Mouse (Mus musculus) liver, embryonic 16.5 days (tissue): Measurements from ENCODE around the gene Adamtsl1. TPM values are rescaled to one million over a fixed set of nuclear protein-coding genes. Genes with fewer than 3 reads are reported as not detected.

Experiments
- ATAC-seq: fragments of 200-750 bp; cut with Nextera tagmentation; 2 replicates; pipeline ENCODE4 v1.8.0; 2017; ENCODE audit warnings: low read depth, mild to moderate bottlenecking, moderate number of reproducible peaks, moderate library complexity
- H3K27ac ChIP-seq: fragments of 300-500 bp; sonication (generic); 2 replicates; pipeline ENCODE4 v1.5.1; 2014; ENCODE audit warnings: mild to moderate bottlenecking, low read length
- H3K27me3 ChIP-seq: fragments of 300-500 bp; sonication (generic); 2 replicates; pipeline ENCODE4 v1.6.1; 2014; ENCODE audit warnings: low read depth, low read length, mixed read lengths; ENCODE audit not compliant: control insufficient read depth, insufficient read depth
- H3K36me3 ChIP-seq: fragments of 300-500 bp; sonication (generic); 2 replicates; pipeline ENCODE4 v1.6.1; 2014; ENCODE audit warnings: mild to moderate bottlenecking; ENCODE audit not compliant: control insufficient read depth, insufficient read depth
- H3K4me1 ChIP-seq: fragments of 300-500 bp; sonication (generic); 2 replicates; pipeline ENCODE4 v1.6.1; 2014; ENCODE audit warnings: low read depth, low read length, mixed read lengths; ENCODE audit not compliant: control insufficient read depth
- H3K4me2 ChIP-seq: fragments of 300-500 bp; sonication (generic); 2 replicates; pipeline ENCODE4 v1.6.1; 2014; ENCODE audit warnings: low read depth, low read length, mixed read lengths
- H3K4me3 ChIP-seq: fragments of 300-500 bp; sonication (generic); 2 replicates; pipeline ENCODE4 v1.5.1; 2014; ENCODE audit warnings: low read depth, mild to moderate bottlenecking, low read length
- H3K9ac ChIP-seq: fragments of 300-500 bp; sonication (generic); 2 replicates; pipeline ENCODE4 v1.6.1; 2014; ENCODE audit warnings: low read depth, low read length
- H3K9me3 ChIP-seq: fragments of 300-500 bp; sonication (generic); replicated peaks from 2 replicates; pipeline ENCODE4 v1.6.1; 2016; ENCODE audit warnings: low read length; ENCODE audit not compliant: control insufficient read depth
- WGBS: fragments of 180-500 bp; shearing (Covaris S2); extraction: QIAGEN DNeasy Blood & Tissue Kit; methylation state at CpG from one replicate; pipeline ENCODE4 v1.1.7; 2014; ENCODE audit not compliant: insufficient replicate concordance; 5-methylcytosine and 5-hydroxymethylcytosine counted together
- polyA plus RNA-seq: library from polyadenylated mRNA; unstranded; fragments of >200 nt; fragmentation: Nextera tagmentation; extraction: Ambion mirVana; gene quantifications from 2 replicates; pipeline ENCODE4 v1.2.1, GENCODE M21; 2015

Adamtsl1 gene
- polyA plus RNA-seq, 1 experiment from 2014 or later = 0.67 TPM

GRCm38 (mm10) chr4:86077854-86078253 is 563.9 kb downstream of the Adamtsl1 start:
- Histone ChIP-seq H3K9ac (no peak overlapping the region), H3K4me1 (no peaks in the 10 kb centered on the region), H3K36me3 (no peaks in the 10 kb centered on the region), H3K4me2 (no peak overlapping the region), H3K27me3 (no peaks in the 10 kb centered on the region), H3K4me3 (no peak overlapping the region), H3K9me3 (no peaks in the 10 kb centered on the region), H3K27ac (no peak overlapping the region)
- no peak for ATAC-seq
- 48% methylated on average over 3 of the region's 3 CpGs for WGBS

GRCm38 (mm10) chr4:86087508-86087907 is 573.5 kb downstream of the Adamtsl1 start:
- Histone ChIP-seq H3K27me3 (no peaks in the 10 kb centered on the region), H3K27ac (no peak overlapping the region), H3K4me3 (no peak overlapping the region), H3K4me1 (no peaks in the 10 kb centered on the region), H3K4me2 (no peak overlapping the region), H3K9ac (no peak overlapping the region), H3K9me3 (no peaks in the 10 kb centered on the region), H3K36me3 (no peaks in the 10 kb centered on the region)
- WGBS = 76% methylated on average over 5 of the region's 5 CpGs
- no peak for ATAC-seq

- H3K36me3 ChIP-seq = no peaks in the 10 kb centered on the region
- no peaks in the 10 kb centered on the region for H3K4me1 ChIP-seq
- H3K9me3 ChIP-seq = no peaks in the 10 kb centered on the region
- no peak overlapping the region for H3K4me2 ChIP-seq
- no peaks in the 10 kb centered on the region for H3K27me3 ChIP-seq
- H3K9ac ChIP-seq = no peak overlapping the region
- 34% methylated on average over 1 of the region's 1 CpGs for WGBS
- no peak overlapping the region for H3K27ac ChIP-seq
- H3K4me3 ChIP-seq = no peak overlapping the region
- no peak for ATAC-seq
Observed at GRCm38 (mm10) chr4:86103207-86103606, 589.2 kb downstream of the Adamtsl1 start.

- 66% methylated on average over 4 of the region's 4 CpGs for WGBS
- Histone ChIP-seq H3K4me2 (no peak overlapping the region), H3K27me3 (no peaks in the 10 kb centered on the region)
Observed at GRCm38 (mm10) chr4:86108325-86108724, 594.4 kb downstream of the Adamtsl1 start.

GRCm38 (mm10) chr4:86119067-86119466 is 605.1 kb downstream of the Adamtsl1 start:
- no peak for ATAC-seq
- Histone ChIP-seq H3K27ac (no peak overlapping the region), H3K9me3 (no peaks in the 10 kb centered on the region), H3K36me3 (no peaks in the 10 kb centered on the region), H3K4me2 (no peak overlapping the region), H3K9ac (no peak overlapping the region), H3K27me3 (no peaks in the 10 kb centered on the region), H3K4me3 (no peak overlapping the region), H3K4me1 (no peaks in the 10 kb centered on the region)
- 27% methylated on average over 2 of the region's 2 CpGs for WGBS

More at GRCm38 (mm10) chr4:86108325-86108724, 594.4 kb downstream of the Adamtsl1 start:
- no peak overlapping the region for H3K27ac ChIP-seq
- no peak for ATAC-seq
- no peaks in the 10 kb centered on the region for H3K9me3 ChIP-seq
- H3K36me3 ChIP-seq = no peaks in the 10 kb centered on the region
- no peaks in the 10 kb centered on the region for H3K4me1 ChIP-seq
- no peak overlapping the region for H3K9ac ChIP-seq
- no peak overlapping the region for H3K4me3 ChIP-seq

GRCm38 (mm10) chr4:86122431-86122830 is 608.5 kb downstream of the Adamtsl1 start:
- Histone ChIP-seq H3K4me3 (no peak overlapping the region), H3K9me3 (no peaks in the 10 kb centered on the region), H3K9ac (no peak overlapping the region), H3K36me3 (no peaks in the 10 kb centered on the region), H3K4me1 (no peaks in the 10 kb centered on the region), H3K4me2 (no peak overlapping the region), H3K27me3 (no peaks in the 10 kb centered on the region), H3K27ac (no peak overlapping the region)
- ATAC-seq = no peak
- WGBS = 49% methylated on average over 5 of the region's 5 CpGs

- no peaks in the 10 kb centered on the region for H3K27me3 ChIP-seq
- 50% methylated on average over 3 of the region's 3 CpGs for WGBS
- no peaks in the 10 kb centered on the region for H3K4me1 ChIP-seq
- no peak for ATAC-seq
- H3K36me3 ChIP-seq = no peaks in the 10 kb centered on the region
- H3K9ac ChIP-seq = no peak overlapping the region
- H3K4me3 ChIP-seq = no peak overlapping the region
- H3K4me2 ChIP-seq = no peak overlapping the region
- no peak overlapping the region for H3K27ac ChIP-seq
- no peaks in the 10 kb centered on the region for H3K9me3 ChIP-seq
Observed at GRCm38 (mm10) chr4:86124374-86124773, 610.4 kb downstream of the Adamtsl1 start.

GRCm38 (mm10) chr4:86126636-86127035 is 612.7 kb downstream of the Adamtsl1 start:
- H3K27me3 ChIP-seq = no peaks in the 10 kb centered on the region
- H3K9me3 ChIP-seq = no peaks in the 10 kb centered on the region
- ATAC-seq = no peak
- 34% methylated on average over 2 of the region's 2 CpGs for WGBS
- no peak overlapping the region for H3K27ac ChIP-seq
- H3K36me3 ChIP-seq = no peaks in the 10 kb centered on the region
- H3K4me2 ChIP-seq = no peak overlapping the region
- no peak overlapping the region for H3K9ac ChIP-seq
- H3K4me1 ChIP-seq = no peaks in the 10 kb centered on the region
- no peak overlapping the region for H3K4me3 ChIP-seq

- no peaks in the 10 kb centered on the region for H3K9me3 ChIP-seq
- H3K4me1 ChIP-seq = no peaks in the 10 kb centered on the region
- H3K9ac ChIP-seq = no peak overlapping the region
- 44% methylated on average over 4 of the region's 4 CpGs for whole genome bisulfite sequencing
- ATAC-seq = no peak
- no peaks in the 10 kb centered on the region for H3K36me3 ChIP-seq
- H3K4me3 ChIP-seq = no peak overlapping the region
- no peaks in the 10 kb centered on the region for H3K27me3 ChIP-seq
- H3K4me2 ChIP-seq = no peak overlapping the region
- no peak overlapping the region for H3K27ac ChIP-seq
Observed at GRCm38 (mm10) chr4:86158551-86158950, 644.6 kb downstream of the Adamtsl1 start.
